Mouse (Mus musculus) erythroblast, embryonic 14.5 days (primary cell): ENCODE results near the gene Neurod2.

Experiments
- GATA1 ChIP-seq: IDR thresholded peaks from 2 replicates; pipeline ENCODE4 v1.6.1; 2012; ENCODE audit warnings: low read length, inconsistent platforms, mixed read lengths
- TAL1 ChIP-seq: IDR thresholded peaks from 3 replicates; pipeline ENCODE4 v1.6.1; 2012; ENCODE audit warnings: low read length, inconsistent platforms, mixed read lengths

DNA sequence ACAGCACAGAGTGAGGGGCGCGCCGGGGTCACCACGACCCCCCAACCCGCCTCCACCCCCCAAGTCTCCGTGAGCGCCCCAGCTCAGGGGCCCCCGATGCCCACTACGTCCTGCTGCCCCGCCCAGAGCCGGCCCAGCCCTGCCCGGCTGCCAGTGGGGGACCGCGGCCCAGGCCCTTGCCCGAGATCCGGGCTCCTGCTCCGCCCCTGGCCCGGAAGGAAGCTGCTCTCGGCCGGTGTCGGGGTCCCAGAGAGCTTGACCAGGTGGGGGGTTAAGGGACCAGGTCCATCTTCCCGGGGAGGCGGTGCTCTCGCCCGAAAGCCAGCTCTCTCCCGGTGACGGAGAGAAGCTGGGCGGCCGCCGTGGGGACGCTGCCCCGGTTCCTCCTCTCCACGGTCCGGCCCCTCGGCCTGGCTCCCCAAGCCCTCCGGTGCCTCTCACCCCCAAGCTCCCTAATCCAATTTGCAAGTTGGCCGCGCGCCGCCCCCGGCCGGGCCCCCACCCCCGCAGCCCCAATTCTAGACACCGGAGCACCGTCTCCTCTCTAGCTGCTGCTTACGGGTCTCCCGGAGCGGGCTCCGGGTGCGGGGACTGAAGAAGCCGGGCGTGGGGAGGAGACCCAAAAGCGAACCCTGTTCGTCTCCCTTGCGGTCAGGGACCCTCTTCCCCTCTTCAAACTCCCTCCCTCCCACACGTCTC is 928 bp downstream of the Neurod2 start:
- TF ChIP-seq GATA1 (no peak), TAL1 (no peak)
